Mouse (Mus musculus): Measurements from ENCODE around the gene Cnfn. TPM values are rescaled to one million over a fixed set of nuclear protein-coding genes. Genes with fewer than 3 reads are reported as not detected.
A peak's percentile ranks its signal among the peaks of the same experiment; 100 is the strongest.

Cnfn gene
- polyA plus RNA-seq, 1 experiment from 2014 or later, result not detected

- no peaks in the 10 kb centered on the region for H3K9me3 ChIP-seq (ENCODE audit: control insufficient read depth, low read depth, low read length)
- peak overlapping the region; percentile 76; the same call in 1 of the 2 replicates for H3K4me2 ChIP-seq (replicated peaks; ENCODE audit: low read depth, low read length)
- H3K27ac ChIP-seq (ENCODE audit: low read length), result no peak overlapping the region
- no peak for ATAC-seq (ENCODE audit: insufficient number of reproducible peaks, insufficient read depth, low FRiP score, low read depth)
- H3K27me3 ChIP-seq (ENCODE audit: control insufficient read depth, insufficient read depth, low read length), result no peaks in the 10 kb centered on the region
- WGBS, result 80% methylated on average over 8 of the region's 8 CpGs
- H3K36me3 ChIP-seq (ENCODE audit: control insufficient read depth, insufficient read depth, low read length), result no peaks in the 10 kb centered on the region; the same call in 1 of the 2 replicates
- H3K9ac ChIP-seq (replicated peaks; ENCODE audit: low read depth, low read length), result no peak overlapping the region
- peaks cover 22% of the 10 kb centered on the region for H3K4me1 ChIP-seq (ENCODE audit: control insufficient read depth, insufficient read depth, low read length)
- H3K4me3 ChIP-seq (ENCODE audit: low read depth, low read length), result no peak overlapping the region
Observed at GRCm38 (mm10) chr7:25393451-25394210, 24.1 kb upstream of the Cnfn start.

DNA sequence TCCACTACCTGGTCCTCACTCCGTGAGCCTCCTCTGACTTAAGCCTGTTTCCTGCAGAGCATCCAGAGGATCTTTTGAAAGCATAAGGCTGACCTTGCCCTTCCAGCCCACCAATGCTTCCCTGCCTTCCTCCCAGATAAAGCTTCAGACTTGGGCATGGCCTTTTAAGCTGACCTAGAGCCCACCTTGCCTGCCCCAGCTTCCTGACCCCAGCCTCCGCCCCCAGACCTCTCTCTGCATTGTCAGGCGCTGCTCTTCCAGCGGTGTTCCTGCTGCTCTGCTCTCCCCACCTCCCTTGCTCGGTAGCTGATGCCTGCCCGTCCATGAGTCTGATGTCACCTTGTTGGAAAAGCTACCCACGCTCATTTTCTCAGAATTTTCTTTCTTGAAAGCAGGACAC lies 23.3 kb upstream of the Cnfn start:
- ATAC-seq (ENCODE audit: insufficient number of reproducible peaks, insufficient read depth, low FRiP score, low read depth), result no peak
- no peaks in the 10 kb centered on the region for H3K27me3 ChIP-seq (ENCODE audit: control insufficient read depth, insufficient read depth, low read length)
- peaks cover 5% of the 10 kb centered on the region for H3K36me3 ChIP-seq (ENCODE audit: control insufficient read depth, insufficient read depth, low read length)
- no peaks in the 10 kb centered on the region for H3K9me3 ChIP-seq (ENCODE audit: control insufficient read depth, low read depth, low read length)
- no peak overlapping the region for H3K4me3 ChIP-seq (ENCODE audit: low read depth, low read length)
- H3K27ac ChIP-seq (ENCODE audit: low read length), result no peak overlapping the region
- peaks cover 22% of the 10 kb centered on the region for H3K4me1 ChIP-seq (ENCODE audit: control insufficient read depth, insufficient read depth, low read length)
- H3K9ac ChIP-seq (replicated peaks; ENCODE audit: low read depth, low read length), result no peak overlapping the region
- no peak overlapping the region for H3K4me2 ChIP-seq (replicated peaks; ENCODE audit: low read depth, low read length)
- 57% methylated on average over 7 of the region's 7 CpGs for WGBS

GRCm38 (mm10) chr7:25391856-25392453 lies 22.4 kb upstream of the Cnfn start:
- Histone ChIP-seq H3K4me2 (replicated peaks; ENCODE audit: low read depth, low read length) (no peak overlapping the region), H3K27me3 (ENCODE audit: control insufficient read depth, insufficient read depth, low read length) (no peaks in the 10 kb centered on the region), H3K4me3 (ENCODE audit: low read depth, low read length) (no peak overlapping the region), H3K9me3 (ENCODE audit: control insufficient read depth, low read depth, low read length) (no peaks in the 10 kb centered on the region), H3K9ac (replicated peaks; ENCODE audit: low read depth, low read length) (no peak overlapping the region), H3K4me1 (ENCODE audit: control insufficient read depth, insufficient read depth, low read length) (peaks cover 22% of the 10 kb centered on the region), H3K36me3 (ENCODE audit: control insufficient read depth, insufficient read depth, low read length) (peaks cover 8% of the 10 kb centered on the region), H3K27ac (ENCODE audit: low read length) (no peak overlapping the region)
- no peak for ATAC-seq (ENCODE audit: insufficient number of reproducible peaks, insufficient read depth, low FRiP score, low read depth)
- WGBS, result 84% methylated on average over 2 of the region's 2 CpGs

GRCm38 (mm10) chr7:25390986-25391385 lies 21.5 kb upstream of the Cnfn start:
- 36% methylated on average over 2 of the region's 2 CpGs for WGBS
- H3K9ac ChIP-seq (replicated peaks; ENCODE audit: low read depth, low read length), result no peak overlapping the region
- no peak for ATAC-seq (ENCODE audit: insufficient number of reproducible peaks, insufficient read depth, low FRiP score, low read depth)

GRCm38 (mm10) chr7:25390054-25390770 lies 20.7 kb upstream of the Cnfn start:
- Histone ChIP-seq H3K4me3 (ENCODE audit: low read depth, low read length) (no peak overlapping the region), H3K27ac (ENCODE audit: low read length) (peak overlapping the region; percentile 36), H3K27me3 (ENCODE audit: control insufficient read depth, insufficient read depth, low read length) (no peaks in the 10 kb centered on the region), H3K36me3 (ENCODE audit: control insufficient read depth, insufficient read depth, low read length) (peaks cover 9% of the 10 kb centered on the region), H3K4me2 (replicated peaks; ENCODE audit: low read depth, low read length) (no peak overlapping the region), H3K9ac (replicated peaks; ENCODE audit: low read depth, low read length) (peak overlapping the region; percentile 10; the same call in 1 of the 2 replicates), H3K9me3 (ENCODE audit: control insufficient read depth, low read depth, low read length) (no peaks in the 10 kb centered on the region), H3K4me1 (ENCODE audit: control insufficient read depth, insufficient read depth, low read length) (peaks cover 33% of the 10 kb centered on the region)
- ATAC-seq (ENCODE audit: insufficient number of reproducible peaks, insufficient read depth, low FRiP score, low read depth), result 0 out of 2 replicates have a peak, but pooled peaks have one; percentile 35
- 53% methylated on average over 8 of the region's 8 CpGs for WGBS

More at GRCm38 (mm10) chr7:25390986-25391385, 21.5 kb upstream of the Cnfn start:
- Histone ChIP-seq H3K4me3 (ENCODE audit: low read depth, low read length) (no peak overlapping the region), H3K9me3 (ENCODE audit: control insufficient read depth, low read depth, low read length) (no peaks in the 10 kb centered on the region), H3K4me2 (replicated peaks; ENCODE audit: low read depth, low read length) (no peak overlapping the region), H3K36me3 (ENCODE audit: control insufficient read depth, insufficient read depth, low read length) (peaks cover 8% of the 10 kb centered on the region), H3K27me3 (ENCODE audit: control insufficient read depth, insufficient read depth, low read length) (no peaks in the 10 kb centered on the region), H3K4me1 (ENCODE audit: control insufficient read depth, insufficient read depth, low read length) (peaks cover 28% of the 10 kb centered on the region), H3K27ac (ENCODE audit: low read length) (peak overlapping the region; percentile 36; the same call in 1 of the 2 replicates)

DNA sequence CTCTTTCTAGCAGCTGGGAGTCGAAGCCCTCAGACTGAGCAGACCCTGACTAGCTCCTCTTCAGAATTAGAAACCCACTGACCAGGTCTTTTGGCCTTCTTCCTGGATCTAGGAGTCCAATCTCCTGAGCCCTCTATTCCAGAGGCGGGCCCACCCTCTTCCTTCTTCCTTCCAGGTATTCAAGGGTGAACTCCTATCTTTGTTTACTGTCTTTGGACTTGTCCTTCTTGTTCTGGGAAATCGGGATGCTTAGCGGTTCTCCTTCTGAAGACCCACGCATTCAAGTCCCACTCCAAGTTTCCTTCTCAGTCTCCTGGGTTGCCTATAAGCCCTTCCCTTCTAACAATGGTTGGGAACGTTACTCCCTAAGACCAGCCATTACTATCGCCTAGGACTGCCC lies 19.4 kb upstream of the Cnfn start:
- H3K4me2 ChIP-seq (replicated peaks; ENCODE audit: low read depth, low read length), result no peak overlapping the region
- peaks cover 17% of the 10 kb centered on the region for H3K36me3 ChIP-seq (ENCODE audit: control insufficient read depth, insufficient read depth, low read length)
- no peaks in the 10 kb centered on the region for H3K27me3 ChIP-seq (ENCODE audit: control insufficient read depth, insufficient read depth, low read length)
- no peak for ATAC-seq (ENCODE audit: insufficient number of reproducible peaks, insufficient read depth, low FRiP score, low read depth)
- WGBS, result 82% methylated on average over 7 of the region's 7 CpGs
- H3K27ac ChIP-seq (ENCODE audit: low read length), result no peak overlapping the region
- no peaks in the 10 kb centered on the region for H3K9me3 ChIP-seq (ENCODE audit: control insufficient read depth, low read depth, low read length)
- H3K4me3 ChIP-seq (ENCODE audit: low read depth, low read length), result no peak overlapping the region
- H3K9ac ChIP-seq (replicated peaks; ENCODE audit: low read depth, low read length), result no peak overlapping the region
- peaks cover 24% of the 10 kb centered on the region for H3K4me1 ChIP-seq (ENCODE audit: control insufficient read depth, insufficient read depth, low read length)

GRCm38 (mm10) chr7:25387811-25388440 lies 18.4 kb upstream of the Cnfn start:
- WGBS, result 94% methylated on average over 18 of the region's 18 CpGs

More at GRCm38 (mm10) chr7:25387811-25388440, 18.4 kb upstream of the Cnfn start:
- no peaks in the 10 kb centered on the region for H3K9me3 ChIP-seq (ENCODE audit: control insufficient read depth, low read depth, low read length)
- ATAC-seq (ENCODE audit: insufficient number of reproducible peaks, insufficient read depth, low FRiP score, low read depth), result no peak
- H3K4me1 ChIP-seq (ENCODE audit: control insufficient read depth, insufficient read depth, low read length), result peaks cover 21% of the 10 kb centered on the region
- H3K27ac ChIP-seq (ENCODE audit: low read length), result no peak overlapping the region
- no peaks in the 10 kb centered on the region for H3K27me3 ChIP-seq (ENCODE audit: control insufficient read depth, insufficient read depth, low read length)
- no peak overlapping the region for H3K4me2 ChIP-seq (replicated peaks; ENCODE audit: low read depth, low read length)
- no peak overlapping the region for H3K4me3 ChIP-seq (ENCODE audit: low read depth, low read length)
- H3K36me3 ChIP-seq (ENCODE audit: control insufficient read depth, insufficient read depth, low read length), result peaks cover 23% of the 10 kb centered on the region
- H3K9ac ChIP-seq (replicated peaks; ENCODE audit: low read depth, low read length), result no peak overlapping the region

Data from stomach, embryonic 14.5 days (tissue).